8 mouse cellular contexts compared by ENCODE assay signal in the genomic region with DNA sequence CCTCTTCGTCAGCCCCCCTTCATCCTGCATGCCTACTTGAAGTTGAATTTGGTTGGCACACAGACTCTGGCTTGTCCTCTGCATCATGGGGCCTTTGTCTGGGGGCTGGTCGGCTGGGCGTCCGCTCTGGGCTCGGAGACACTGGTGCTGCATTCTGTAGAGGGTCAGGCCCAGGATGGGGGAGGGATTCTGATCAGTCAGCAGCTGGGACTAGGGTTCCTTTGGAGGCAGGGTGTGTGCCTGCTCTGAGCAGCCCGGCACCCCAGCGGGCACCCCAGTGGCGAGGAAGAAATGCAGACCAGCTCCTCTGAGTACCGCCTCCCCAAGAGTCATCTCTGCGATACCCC.
DNase-seq lines count a peak whose midpoint lies in the region; ATAC-seq and TF ChIP-seq lines count a peak whose summit lies in the region.

No protein-coding gene starts in this region.

- H3K4me2 ChIP-seq in heart, postnatal 0 days (ENCODE audit: low read depth, low read length): peak overlapping the region; percentile 53

- no peak for TF ChIP-seq EP300 in heart, postnatal 0 days (IDR thresholded peaks at IDR 0.05; ENCODE audit: low read depth)

- no peaks in the 10 kb centered on the region for H3K9me3 ChIP-seq in heart, postnatal 0 days (replicated peaks; ENCODE audit: control insufficient read depth, low read length)
- no peaks in the 10 kb centered on the region for H3K9me3 ChIP-seq in hindbrain, embryonic 10.5 days

- no peak overlapping the region for H3K9ac ChIP-seq in heart, postnatal 0 days (replicated peaks; ENCODE audit: low read depth, low read length)

- 0 out of 2 replicates have a peak, but pooled peaks cover 4% of the 10 kb centered on the region for H3K36me3 ChIP-seq in heart, postnatal 0 days (replicated peaks; ENCODE audit: control insufficient read depth, insufficient read depth, low read length)
- H3K36me3 ChIP-seq in hindbrain, embryonic 10.5 days: peaks cover 12% of the 10 kb centered on the region; the same call in 1 of the 2 replicates

- no peaks in the 10 kb centered on the region for H3K27me3 ChIP-seq in heart, postnatal 0 days (ENCODE audit: control insufficient read depth, insufficient read depth, low read length)
- H3K27me3 ChIP-seq in hindbrain, embryonic 10.5 days (ENCODE audit: insufficient read depth, poor library complexity, severe bottlenecking): no peaks in the 10 kb centered on the region

- DNase-seq in heart, postnatal 0 days (ENCODE audit: low spot score): no peak
- DNase-seq in heart, adult 8-10 months (ENCODE audit: low spot score): no peak
- peak; percentile 80 for DNase-seq in brain, embryonic 14.5 days (ENCODE audit: low read depth)
- DNase-seq in hindbrain, embryonic 10.5 days (ENCODE audit: low spot score): peak; percentile 63
- DNase-seq in Muller cell, postnatal 12 days (ENCODE audit: inconsistent ontology term): no peak
- no peak for DNase-seq in kidney, adult 11 months
- DNase-seq in gastrocnemius, postnatal 25 days: no peak

- TF ChIP-seq POLR2A in brain, embryonic 14.5 days (IDR thresholded peaks at IDR 0.05; ENCODE audit: borderline replicate concordance, extremely low read depth, insufficient read depth, insufficient read length, poor library complexity, severe bottlenecking): no peak

- H3K4me1 ChIP-seq in heart, postnatal 0 days (ENCODE audit: control insufficient read depth, insufficient read depth): peaks cover 20% of the 10 kb centered on the region
- peaks cover 65% of the 10 kb centered on the region for H3K4me1 ChIP-seq in hindbrain, embryonic 10.5 days (replicated peaks)

- H3K4me3 ChIP-seq in heart, postnatal 0 days (ENCODE audit: low read depth, low read length): peak overlapping the region; percentile 16
- H3K4me3 ChIP-seq in hindbrain, embryonic 10.5 days: peak overlapping the region; percentile 39

- H3K27ac ChIP-seq in heart, postnatal 0 days (ENCODE audit: low read depth): no peak overlapping the region
- peak overlapping the region; percentile 97 for H3K27ac ChIP-seq in hindbrain, embryonic 10.5 days

- WGBS in heart, postnatal 0 days: 23% methylated on average over 10 of the region's 10 CpGs
- 10% methylated on average over 10 of the region's 10 CpGs for WGBS in hindbrain, embryonic 10.5 days

- no peak for TF ChIP-seq CTCF in heart, postnatal 0 days (IDR thresholded peaks at IDR 0.05; ENCODE audit: low read depth)
- TF ChIP-seq CTCF in brain, embryonic 14.5 days (IDR thresholded peaks at IDR 0.05; ENCODE audit: borderline replicate concordance, extremely low read depth, insufficient read depth, insufficient read length): no peak

- peak; percentile 19; the same call in 1 of the 2 replicates for ATAC-seq in heart, postnatal 0 days (ENCODE audit: insufficient read depth, low read depth)
- peak; percentile 42 for ATAC-seq in megakaryocyte progenitor cell, adult 5-6 weeks (replicated peaks; ENCODE audit: poor library complexity)

Comparison
In these comparisons a context has a peak if more than half of its experiments do, and no peak if none do; other contexts are left out.
1. DNase-seq: peak in brain, embryonic 14.5 days (single experiment) and hindbrain, embryonic 10.5 days (single experiment); none in heart, postnatal 0 days (single experiment), heart, adult 8-10 months (single experiment), Muller cell, postnatal 12 days (single experiment), kidney, adult 11 months (single experiment) and gastrocnemius, postnatal 25 days (single experiment).